Mouse (Mus musculus) lung, embryonic 14.5 days (tissue): ENCODE data around the gene Tnrc6b. TPM values are rescaled to one million over a fixed set of nuclear protein-coding genes. Genes with fewer than 3 reads are reported as not detected.

ENCODE experiments used
- ATAC-seq: fragments of 200-750 bp; cut with Nextera tagmentation; 2 replicates; pipeline ENCODE4 v1.8.0; 2017; ENCODE audit warnings: mild to moderate bottlenecking, moderate TSS enrichment, moderate library complexity; ENCODE audit not compliant: insufficient read depth
- DNase-seq: peaks from one replicate; pipeline ENCODE4 v3.0.0-alpha.2; 2015
- H3K27ac ChIP-seq: fragments of 300-500 bp; sonication (generic); 2 replicates; pipeline ENCODE4 v1.5.1; 2014; ENCODE audit warnings: low read depth, mild to moderate bottlenecking, moderate library complexity
- H3K27me3 ChIP-seq: fragments of 300-500 bp; sonication (generic); 2 replicates; pipeline ENCODE4 v1.6.1; 2014; ENCODE audit warnings: low read length, control low read depth; ENCODE audit not compliant: insufficient read depth
- H3K36me3 ChIP-seq: fragments of 300-500 bp; sonication (generic); 2 replicates; pipeline ENCODE4 v1.6.1; 2014; ENCODE audit warnings: control low read depth; ENCODE audit not compliant: insufficient read depth
- H3K4me1 ChIP-seq: fragments of 300-500 bp; sonication (generic); 2 replicates; pipeline ENCODE4 v1.6.1; 2014; ENCODE audit warnings: antibody characterized with exemption, control low read depth; ENCODE audit not compliant: insufficient read depth
- H3K4me2 ChIP-seq: fragments of 300-500 bp; sonication (generic); 2 replicates; pipeline ENCODE4 v1.6.1; 2014; ENCODE audit warnings: mild to moderate bottlenecking
- H3K4me3 ChIP-seq: fragments of 300-500 bp; sonication (generic); 2 replicates; pipeline ENCODE4 v1.5.1; 2014; ENCODE audit warnings: low read depth, low read length
- H3K9ac ChIP-seq: fragments of 300-500 bp; sonication (generic); 2 replicates; pipeline ENCODE4 v1.6.1; 2014
- H3K9me3 ChIP-seq: fragments of 300-500 bp; sonication (generic); 2 replicates; pipeline ENCODE4 v1.6.1; 2016; ENCODE audit warnings: low read depth, low read length, control low read depth
- CTCF ChIP-seq: IDR thresholded peaks from 2 replicates; pipeline ENCODE4 v1.5.1; 2016; ENCODE audit warnings: antibody characterized with exemption, low read depth
- WGBS: fragments of 180-500 bp; shearing (Covaris S2); extraction: QIAGEN DNeasy Blood & Tissue Kit; methylation state at CpG from one replicate; pipeline ENCODE4 v1.1.7; 2014; 5-methylcytosine and 5-hydroxymethylcytosine counted together
- polyA plus RNA-seq: library from polyadenylated mRNA; unstranded; fragments of >200 nt; fragmentation: Nextera tagmentation; extraction: Ambion mirVana; gene quantifications from 2 replicates; pipeline ENCODE4 v1.2.1, GENCODE M21; 2014

Tnrc6b gene
- polyA plus RNA-seq, 1 experiment from 2014 or later, result 17.5 TPM

DNA sequence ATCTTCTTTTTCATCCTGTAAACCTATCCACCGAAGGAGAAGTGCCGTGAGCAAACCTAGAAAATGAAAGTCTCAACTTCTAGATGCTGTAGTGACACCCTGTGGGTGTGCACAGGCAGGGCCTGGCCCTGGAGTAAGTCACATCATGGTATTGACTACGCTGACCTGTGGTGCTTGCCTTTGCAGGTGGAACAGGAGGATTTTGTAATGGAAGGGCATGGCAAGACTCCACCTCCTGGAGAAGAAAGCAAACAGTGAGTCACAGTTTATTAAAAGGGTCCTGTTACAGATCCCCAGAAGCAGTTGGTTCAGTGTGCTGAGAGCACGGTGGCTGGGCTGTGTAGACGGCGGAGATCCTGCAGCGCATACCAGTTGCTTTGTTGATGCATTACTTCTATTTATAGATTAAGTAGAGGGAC is 73.4 kb downstream of the Tnrc6b start:
- ATAC-seq, result peak; percentile 78
- no peaks in the 10 kb centered on the region for H3K9me3 ChIP-seq
- H3K27ac ChIP-seq, result peak overlapping the region; percentile 21; the same call in 1 of the 2 replicates
- no peaks in the 10 kb centered on the region for H3K4me1 ChIP-seq
- peak; percentile 35; the same call in 1 of the 2 replicates for TF ChIP-seq CTCF
- no peak overlapping the region for H3K9ac ChIP-seq
- no peaks in the 10 kb centered on the region for H3K36me3 ChIP-seq
- peak overlapping the region; percentile 26 for H3K4me2 ChIP-seq
- 25% methylated on average over 7 of the region's 7 CpGs for WGBS
- DNase-seq, result peak; percentile 63
- no peak overlapping the region for H3K4me3 ChIP-seq
- no peaks in the 10 kb centered on the region for H3K27me3 ChIP-seq

DNA sequence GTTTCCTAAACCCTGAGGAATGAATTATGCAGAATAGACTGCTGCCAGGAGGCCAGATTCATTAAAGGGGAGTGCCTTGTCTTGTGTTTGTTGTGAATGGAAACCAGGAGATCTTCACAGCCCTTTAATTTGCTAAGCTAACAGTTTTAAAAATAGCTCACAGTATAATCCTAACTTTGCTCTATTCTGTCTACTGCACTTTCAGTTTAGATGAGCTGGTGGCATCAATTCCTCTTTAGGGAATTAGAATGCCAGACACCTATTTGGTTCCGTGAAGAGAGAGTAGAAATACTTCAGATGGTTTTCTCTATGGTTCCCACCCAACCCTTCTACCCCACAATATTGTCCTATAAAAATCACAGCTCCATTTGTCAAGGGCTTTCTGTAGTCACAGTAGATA is 74.6 kb downstream of the Tnrc6b start:
- 83% methylated on average over 1 of the region's 1 CpGs for WGBS

DNA sequence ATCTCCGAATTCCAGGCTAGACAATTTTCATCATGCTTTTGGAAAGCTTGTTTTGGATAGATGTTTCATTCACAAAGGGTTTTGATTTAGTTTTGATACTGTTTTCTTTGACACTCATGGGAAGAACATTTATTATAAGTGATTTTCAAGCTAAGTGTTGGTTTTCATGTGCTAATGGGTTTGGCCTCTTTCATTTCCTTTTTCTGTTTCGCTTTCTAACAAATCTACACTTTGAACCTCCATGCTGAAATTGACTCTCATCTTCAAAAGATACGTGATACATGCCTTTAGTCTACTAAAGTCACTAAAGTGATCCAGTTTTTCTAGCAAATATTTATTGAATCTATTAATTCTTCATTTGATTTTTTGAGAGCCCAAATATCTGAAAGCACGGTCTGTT is 76.6 kb downstream of the Tnrc6b start:
- WGBS, result 84% methylated on average over 4 of the region's 4 CpGs
- ATAC-seq, result no peak
- Histone ChIP-seq H3K36me3 (no peaks in the 10 kb centered on the region), H3K27ac (no peak overlapping the region), H3K4me1 (no peaks in the 10 kb centered on the region), H3K9me3 (no peaks in the 10 kb centered on the region), H3K4me2 (no peak overlapping the region), H3K27me3 (no peaks in the 10 kb centered on the region), H3K4me3 (no peak overlapping the region), H3K9ac (no peak overlapping the region)
- DNase-seq, result no peak
- TF ChIP-seq CTCF, result no peak

More for the DNA sequence above, 74.6 kb downstream of the Tnrc6b start:
- Histone ChIP-seq H3K4me2 (no peak overlapping the region), H3K27ac (no peak overlapping the region), H3K36me3 (no peaks in the 10 kb centered on the region), H3K27me3 (no peaks in the 10 kb centered on the region), H3K9ac (no peak overlapping the region), H3K4me1 (no peaks in the 10 kb centered on the region), H3K4me3 (no peak overlapping the region), H3K9me3 (no peaks in the 10 kb centered on the region)
- ATAC-seq (no peak), DNase-seq (no peak)
- no peak for TF ChIP-seq CTCF

DNA sequence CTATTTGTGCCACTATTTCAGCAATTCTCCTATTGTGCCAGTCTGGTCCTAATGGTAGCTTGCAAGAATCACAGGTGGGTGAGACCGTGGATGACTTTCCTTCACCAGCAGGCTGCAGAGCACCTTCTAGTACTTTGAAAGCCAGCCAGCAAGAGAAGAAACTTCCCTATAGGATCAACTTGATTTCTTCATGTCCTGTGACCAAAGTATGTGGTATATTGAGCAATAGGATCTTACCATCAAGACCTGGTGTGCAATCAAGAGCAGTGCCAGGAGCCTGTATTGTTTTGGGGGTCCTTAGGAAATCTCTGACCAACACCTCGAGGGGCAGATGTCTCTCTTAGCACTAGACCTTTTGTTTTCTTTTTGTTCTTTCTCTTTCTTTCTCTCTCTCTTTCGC is 81.4 kb downstream of the Tnrc6b start:
- Histone ChIP-seq H3K36me3 (no peaks in the 10 kb centered on the region), H3K27me3 (no peaks in the 10 kb centered on the region), H3K4me1 (no peaks in the 10 kb centered on the region), H3K27ac (no peak overlapping the region), H3K9me3 (no peaks in the 10 kb centered on the region), H3K4me3 (no peak overlapping the region), H3K9ac (no peak overlapping the region), H3K4me2 (no peak overlapping the region)
- 73% methylated on average over 3 of the region's 3 CpGs for WGBS
- no peak for TF ChIP-seq CTCF
- no peak for ATAC-seq
- no peak for DNase-seq

DNA sequence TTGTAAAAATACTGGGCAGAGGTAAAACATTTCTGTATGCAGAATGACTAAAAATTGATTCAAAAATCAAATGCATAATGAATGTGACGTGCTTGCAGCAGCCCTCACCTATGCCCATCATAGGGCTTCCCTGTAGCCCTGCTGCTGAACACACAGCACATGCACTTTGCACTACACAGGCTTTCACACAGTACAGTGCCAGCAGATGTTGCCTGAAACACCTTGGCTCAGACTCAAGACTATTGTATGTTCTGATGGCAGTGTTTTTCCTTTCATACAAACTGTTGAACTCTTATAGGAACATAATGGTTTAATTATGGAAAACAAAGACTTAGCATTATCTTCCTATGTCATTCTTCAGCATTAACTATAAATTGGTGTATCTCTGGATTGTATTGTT is 84.0 kb downstream of the Tnrc6b start:
- Histone ChIP-seq H3K9me3 (no peaks in the 10 kb centered on the region), H3K27ac (no peak overlapping the region), H3K4me2 (no peak overlapping the region), H3K36me3 (no peaks in the 10 kb centered on the region), H3K9ac (no peak overlapping the region), H3K4me1 (no peaks in the 10 kb centered on the region), H3K27me3 (no peaks in the 10 kb centered on the region), H3K4me3 (no peak overlapping the region)
- ATAC-seq (no peak), DNase-seq (no peak)
- 91% methylated on average over 1 of the region's 1 CpGs for WGBS
- no peak for TF ChIP-seq CTCF

DNA sequence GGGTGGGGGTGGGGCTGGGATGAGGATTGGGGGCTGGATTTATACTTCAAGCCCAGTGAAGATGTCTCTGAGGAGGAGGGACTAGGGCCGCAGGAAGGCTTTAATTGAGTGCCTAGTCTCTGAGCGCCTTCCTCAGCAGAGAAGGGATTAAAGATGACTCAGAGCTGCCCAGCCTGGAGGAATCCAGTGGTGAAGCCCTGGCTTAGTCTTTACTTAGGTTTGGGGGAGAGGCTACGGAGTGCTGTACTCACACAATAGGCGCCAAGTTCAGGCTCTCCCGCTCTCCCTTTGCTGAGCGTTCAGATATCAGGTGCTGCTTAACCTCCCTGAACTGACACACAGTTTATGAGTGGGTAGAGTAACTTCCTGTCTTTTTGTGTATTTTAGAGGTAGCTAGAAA is 86.6 kb downstream of the Tnrc6b start:
- ATAC-seq, result peak; percentile 67
- H3K4me2 ChIP-seq, result peak overlapping the region; percentile 69

DNA sequence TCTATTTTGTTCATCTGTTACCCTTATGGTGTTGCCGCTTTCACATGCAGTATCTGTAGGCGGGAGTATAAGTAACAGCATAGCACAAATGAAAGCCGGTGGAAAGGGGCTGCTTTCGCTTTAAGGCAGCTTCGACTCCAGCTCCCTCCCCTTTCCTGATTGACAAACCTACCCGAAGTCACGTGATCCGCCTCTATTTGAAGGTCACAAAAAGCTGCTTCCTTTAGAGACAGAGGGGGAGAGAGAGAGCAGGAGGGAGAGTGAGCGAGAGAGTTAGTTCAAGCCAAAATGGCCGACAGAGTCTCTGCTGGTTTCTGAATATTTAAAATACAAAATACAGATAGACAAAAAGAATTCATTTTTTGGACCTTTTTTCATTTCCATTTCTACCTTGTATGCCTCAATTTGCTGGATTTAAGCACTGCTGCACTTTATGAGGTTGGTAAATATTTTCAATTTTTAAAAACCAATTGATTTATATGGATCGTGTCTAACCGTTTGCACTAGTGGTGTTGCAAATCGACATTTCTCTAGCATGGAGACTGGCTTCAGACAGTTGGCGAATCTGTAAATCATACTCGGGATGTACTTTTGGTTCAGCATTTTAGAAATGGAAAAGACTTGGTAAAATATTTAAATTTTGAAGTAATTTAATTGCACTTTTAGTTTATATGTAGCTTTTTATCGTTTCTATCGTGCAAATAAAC is 87.4 kb downstream of the Tnrc6b start:
- no peaks in the 10 kb centered on the region for H3K36me3 ChIP-seq
- peak overlapping the region; percentile 54 for H3K4me3 ChIP-seq
- H3K9me3 ChIP-seq, result no peaks in the 10 kb centered on the region
- peak overlapping the region; percentile 93 for H3K27ac ChIP-seq
- H3K4me2 ChIP-seq, result peak overlapping the region; percentile 69
- peak; percentile 40; the same call in 1 of the 2 replicates for TF ChIP-seq CTCF
- WGBS, result under 1% methylated on average over 17 of the region's 17 CpGs
- H3K4me1 ChIP-seq, result peaks cover 7% of the 10 kb centered on the region; the same call in 1 of the 2 replicates
- DNase-seq (peak; percentile 99), ATAC-seq (peak; percentile 85)
- H3K9ac ChIP-seq, result peak overlapping the region; percentile 82
- H3K27me3 ChIP-seq, result no peaks in the 10 kb centered on the region

More for the DNA sequence above, 86.6 kb downstream of the Tnrc6b start:
- no peak for TF ChIP-seq CTCF
- Histone ChIP-seq H3K27me3 (no peaks in the 10 kb centered on the region), H3K36me3 (no peaks in the 10 kb centered on the region), H3K4me1 (peaks cover 7% of the 10 kb centered on the region; the same call in 1 of the 2 replicates), H3K9ac (peak overlapping the region; percentile 60), H3K27ac (peak overlapping the region; percentile 93), H3K4me3 (peak overlapping the region; percentile 54), H3K9me3 (no peaks in the 10 kb centered on the region)
- WGBS, result 1% methylated on average over 6 of the region's 6 CpGs
- peak; percentile 67 for DNase-seq
